Mouse (Mus musculus) bone marrow macrophage, adult 2 months (primary cell): Measurements from ENCODE around the gene Olfr313. TPM values are rescaled to one million over a fixed set of nuclear protein-coding genes. Genes with fewer than 3 reads are reported as not detected.

ENCODE experiments used
- H3K27ac ChIP-seq: 2 replicates; pipeline ENCODE4 v1.5.1; 2012; ENCODE audit warnings: low read depth, low read length; ENCODE audit not compliant: insufficient read depth
- H3K4me1 ChIP-seq: 2 replicates; pipeline ENCODE4 v1.6.1; 2012; ENCODE audit warnings: low read length; ENCODE audit not compliant: control insufficient read depth, insufficient read depth
- H3K4me3 ChIP-seq: 2 replicates; pipeline ENCODE4 v1.5.1; 2012; ENCODE audit warnings: mild to moderate bottlenecking, low read length, moderate library complexity; ENCODE audit not compliant: insufficient read depth
- CTCF ChIP-seq: IDR thresholded peaks from 2 replicates; pipeline ENCODE4 v1.5.1; 2012; ENCODE audit warnings: low read depth, mild to moderate bottlenecking, low read length, moderate library complexity
- POLR2A ChIP-seq: IDR thresholded peaks from 2 replicates; pipeline ENCODE4 v1.6.1; 2012; ENCODE audit warnings: mild to moderate bottlenecking, low read depth, low read length, borderline replicate concordance
- polyA plus RNA-seq: library from polyadenylated mRNA; stranded (reverse); fragments of >200 nt; gene quantifications from 2 replicates; pipeline ENCODE4 v1.2.4, GENCODE M21; 2012; ENCODE audit not compliant: missing spikeins, insufficient read depth, insufficient read length

Gene Olfr313
- polyA plus RNA-seq, 1 experiment: not detected

DNA sequence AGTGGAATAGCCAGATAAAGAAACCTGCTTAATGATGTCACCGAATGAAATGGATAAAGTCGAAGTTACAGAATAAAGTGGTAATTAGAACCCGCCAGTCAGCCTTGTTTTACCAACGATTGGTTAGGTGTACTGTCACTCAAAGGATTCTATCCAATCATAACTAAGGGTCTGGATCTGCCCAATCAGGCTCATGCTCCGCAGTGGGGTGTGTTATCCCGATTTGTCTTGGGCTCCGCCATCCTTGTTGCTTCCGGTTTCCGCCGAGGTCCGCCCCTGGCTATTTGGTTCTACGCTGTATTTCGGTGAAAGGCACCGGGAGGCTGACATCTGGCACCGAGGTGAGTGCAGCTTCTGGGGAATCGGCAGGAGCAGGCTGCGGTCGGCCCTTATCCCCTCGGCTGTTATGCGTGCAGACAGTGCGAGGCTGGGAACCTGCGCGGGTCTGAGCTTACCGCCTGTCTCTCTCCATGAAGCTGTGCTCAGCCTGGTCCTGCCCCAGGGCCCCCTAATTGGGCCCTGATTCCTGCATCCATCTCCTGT, 32.2 kb downstream of the Olfr313 start, which contains the start of gene Gm12258:
Gene Gm12258, plus strand, starts transcription at position 240 of the 543 bp plus-strand sequence.
- no peaks in the 10 kb centered on the region; the same call in 1 of the 2 replicates for H3K4me1 ChIP-seq
- peak within 1 kb of the TSS; percentile 96 for H3K4me3 ChIP-seq
- TF ChIP-seq CTCF (no peak), POLR2A (no peak)
- H3K27ac ChIP-seq: no peak within 1 kb of the TSS

DNA sequence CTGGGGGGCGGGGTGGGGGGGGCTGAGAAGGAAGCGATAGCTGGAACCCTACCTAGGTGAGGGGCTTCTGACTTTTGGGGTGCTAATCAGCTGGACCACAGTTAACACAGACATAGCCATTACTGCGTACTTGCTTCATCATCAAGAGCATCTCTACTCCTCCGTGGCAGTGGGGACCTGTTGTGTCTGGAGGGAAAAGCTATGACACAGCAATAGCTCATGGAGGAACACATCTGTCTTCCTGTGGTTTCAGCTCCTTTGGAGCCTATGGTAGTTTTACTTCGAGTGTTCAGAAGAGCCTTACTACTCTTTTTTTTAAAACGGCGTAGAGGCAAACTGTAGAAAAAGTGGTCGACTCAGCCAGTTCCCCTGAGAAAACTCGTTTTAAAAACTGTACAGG, 32.8 kb downstream of the Olfr313 start:
- H3K4me1 ChIP-seq: no peaks in the 10 kb centered on the region; the same call in 1 of the 2 replicates
- TF ChIP-seq POLR2A: no peak
- no peak for TF ChIP-seq CTCF
- H3K27ac ChIP-seq: no peak overlapping the region
- peak overlapping the region; percentile 96 for H3K4me3 ChIP-seq

DNA sequence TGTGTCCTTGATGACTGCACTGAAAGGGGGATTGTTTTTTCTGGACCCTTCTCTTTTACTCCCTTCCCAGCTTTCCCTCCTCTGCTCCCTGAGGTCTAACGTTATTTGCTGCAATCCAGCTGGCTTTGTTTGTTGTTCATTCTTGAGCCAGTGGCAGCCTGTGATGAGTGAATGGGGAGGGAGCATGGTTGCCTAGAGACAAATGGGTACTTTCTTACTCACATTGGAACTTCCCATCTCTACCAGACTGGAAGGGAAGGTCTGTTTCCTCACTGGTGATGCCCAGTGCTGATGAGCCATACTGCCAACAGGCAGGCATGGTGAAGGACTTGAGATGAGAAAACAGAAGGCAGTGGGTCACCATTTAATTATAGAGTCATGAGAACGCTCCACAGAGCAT, 34.9 kb downstream of the Olfr313 start:
- Histone ChIP-seq H3K4me1 (no peaks in the 10 kb centered on the region; the same call in 1 of the 2 replicates), H3K4me3 (no peak overlapping the region), H3K27ac (no peak overlapping the region)
- no peak for TF ChIP-seq POLR2A
- no peak for TF ChIP-seq CTCF

- no peaks in the 10 kb centered on the region for H3K4me1 ChIP-seq
- no peak overlapping the region for H3K27ac ChIP-seq
- no peak overlapping the region for H3K4me3 ChIP-seq
- TF ChIP-seq POLR2A (no peak), CTCF (no peak)
These were observed 45.9 kb downstream of the Olfr313 start for GRCm38 (mm10) chr11:58860744-58861143.

DNA sequence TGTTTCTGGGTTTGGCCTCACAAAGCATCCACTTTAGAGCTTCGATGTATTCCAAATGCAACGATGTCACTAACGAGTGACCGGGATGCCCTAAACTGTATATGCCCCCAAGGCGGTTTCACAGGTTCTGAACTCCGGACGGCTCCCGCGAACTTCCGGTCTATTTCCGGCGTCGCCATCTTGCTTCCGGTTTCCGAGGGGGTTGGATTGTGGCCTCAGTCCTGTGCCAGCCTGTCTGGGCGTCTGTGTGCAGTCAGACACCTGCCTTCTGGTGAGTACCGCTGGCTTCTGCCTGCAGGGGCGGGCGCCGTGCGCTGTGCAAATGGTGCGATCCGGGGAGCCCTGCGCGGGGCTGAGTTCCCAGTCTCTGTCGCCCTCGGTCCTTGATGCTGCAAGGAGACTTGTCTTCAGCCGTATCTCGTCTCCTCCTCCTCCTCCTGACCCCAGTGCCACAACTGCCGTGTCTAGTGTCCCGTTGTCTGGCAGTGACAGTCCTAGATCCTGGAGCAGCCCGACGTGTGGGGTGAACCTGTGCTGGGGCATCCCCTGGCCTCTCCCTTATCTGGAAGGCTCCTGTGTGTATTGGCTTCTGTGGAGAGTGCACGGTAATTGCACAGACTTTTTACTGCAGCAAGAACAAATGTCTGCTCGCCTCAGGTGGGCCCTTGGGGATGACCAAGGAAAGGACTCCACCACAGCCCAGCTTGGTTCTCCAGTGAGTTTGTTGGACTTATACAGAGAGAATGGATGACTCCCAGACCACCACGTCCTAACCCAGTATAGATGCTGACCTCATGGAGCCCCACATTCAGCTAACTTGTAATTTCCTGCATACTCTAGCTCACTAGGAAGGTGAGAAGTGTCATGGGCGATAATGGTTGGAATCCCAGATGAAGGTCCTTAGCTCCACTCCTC, 52.5 kb downstream of the Olfr313 start, which contains the start of gene 2810021J22Rik:
Gene 2810021J22Rik, plus strand, starts transcription at position 178 of the 915 bp plus-strand sequence.
- Histone ChIP-seq H3K27ac (peak within 1 kb of the TSS; percentile 3; the same call in 1 of the 2 replicates), H3K4me1 (peaks cover 7% of the 10 kb centered on the region), H3K4me3 (peak within 1 kb of the TSS; percentile 89)
- TF ChIP-seq POLR2A: no peak
- TF ChIP-seq CTCF: no peak

GRCm38 (mm10) chr11:58867954-58868330, 53.1 kb downstream of the Olfr313 start:
- TF ChIP-seq POLR2A (no peak), CTCF (no peak)
- Histone ChIP-seq H3K27ac (no peak overlapping the region), H3K4me1 (peaks cover 7% of the 10 kb centered on the region), H3K4me3 (peak overlapping the region; percentile 89)

Other genes starting within 250 kb of the Olfr313 start
- not detected in 2 replicates for gene Olfr224, start 244.4 kb upstream of the Olfr313 start, polyA plus RNA-seq
- gene Olfr325, start 237.3 kb upstream of the Olfr313 start, polyA plus RNA-seq: not detected in 2 replicates
- gene Olfr324, start 219.9 kb upstream of the Olfr313 start, polyA plus RNA-seq: not detected in 2 replicates
- not detected in 2 replicates for gene 2210407C18Rik, start 198.9 kb upstream of the Olfr313 start, polyA plus RNA-seq
- gene Olfr323, start 184.5 kb upstream of the Olfr313 start, polyA plus RNA-seq: not detected in 2 replicates
- not detected in 2 replicates for gene Trim58, start 174.5 kb upstream of the Olfr313 start, polyA plus RNA-seq
- gene Olfr322, start 156.2 kb upstream of the Olfr313 start, polyA plus RNA-seq: not detected in 2 replicates
- not detected in 2 replicates for gene Olfr320, start 133.9 kb upstream of the Olfr313 start, polyA plus RNA-seq
- gene Olfr319, start 115.8 kb upstream of the Olfr313 start, polyA plus RNA-seq: not detected in 2 replicates
- not detected in 2 replicates for gene Olfr318, start 91.0 kb upstream of the Olfr313 start, polyA plus RNA-seq
- gene Olfr317, start 75.8 kb upstream of the Olfr313 start, polyA plus RNA-seq: not detected in 2 replicates
- gene Olfr316, start 62.3 kb upstream of the Olfr313 start, polyA plus RNA-seq: not detected in 2 replicates
- gene Olfr315, start 41.8 kb upstream of the Olfr313 start, polyA plus RNA-seq: not detected in 2 replicates
- gene Olfr314, start 32.0 kb upstream of the Olfr313 start, polyA plus RNA-seq: not detected in 2 replicates
- gene Fam183b, start 13.0 kb upstream of the Olfr313 start, polyA plus RNA-seq: not detected in 2 replicates
- gene Olfr312, start 14.2 kb downstream of the Olfr313 start, polyA plus RNA-seq: not detected in 2 replicates
- not detected in 2 replicates for gene Olfr311, start 24.3 kb downstream of the Olfr313 start, polyA plus RNA-seq
- 3.8 and 5.3 TPM in 2 replicates for gene Gm12258, start 32.2 kb downstream of the Olfr313 start, polyA plus RNA-seq
- gene 2810021J22Rik, start 52.2 kb downstream of the Olfr313 start, polyA plus RNA-seq: 3.6 and 4.5 TPM in 2 replicates
- 3.3 and 4.0 TPM in 2 replicates for gene Zfp39, start 89.2 kb downstream of the Olfr313 start, polyA plus RNA-seq
- not detected in 2 replicates for gene Btnl10, start 102.9 kb downstream of the Olfr313 start, polyA plus RNA-seq
- gene Rnf187, start 123.9 kb downstream of the Olfr313 start, polyA plus RNA-seq: 99.5 and 112 TPM in 2 replicates
- 1.4 TPM in 1 of 2 replicates, not detected in the other for gene Hist3h2ba, start 133.9 kb downstream of the Olfr313 start, polyA plus RNA-seq
- 32.0 and 37.9 TPM in 2 replicates for gene Hist3h2a, start 139.7 kb downstream of the Olfr313 start, polyA plus RNA-seq
- gene Trim17, start 139.7 kb downstream of the Olfr313 start, polyA plus RNA-seq: 0.28 TPM in 1 of 2 replicates, not detected in the other
- 21.2 and 22.6 TPM in 2 replicates for gene Trim11, start 163.1 kb downstream of the Olfr313 start, polyA plus RNA-seq